Mouse (Mus musculus) hindbrain, embryonic 15.5 days (tissue): ENCODE results near the gene Mdp1. TPM values are rescaled to one million over a fixed set of nuclear protein-coding genes. Genes with fewer than 3 reads are reported as not detected.

Experiments
- ATAC-seq: fragments of 200-750 bp; cut with Nextera tagmentation; 2 replicates; pipeline ENCODE4 v1.8.0; 2017; ENCODE audit warnings: low read depth, moderate number of reproducible peaks, moderate TSS enrichment; ENCODE audit not compliant: low FRiP score
- H3K27ac ChIP-seq: fragments of 300-500 bp; sonication (generic); replicated peaks from 2 replicates; pipeline ENCODE4 v1.5.1; 2015; ENCODE audit warnings: mild to moderate bottlenecking, inconsistent platforms
- H3K27me3 ChIP-seq: fragments of 300-500 bp; sonication (generic); 2 replicates; pipeline ENCODE4 v1.6.1; 2015; ENCODE audit warnings: control low read depth, inconsistent platforms
- H3K36me3 ChIP-seq: fragments of 300-500 bp; sonication (generic); 2 replicates; pipeline ENCODE4 v1.6.1; 2015; ENCODE audit warnings: control low read depth, inconsistent platforms
- H3K4me1 ChIP-seq: fragments of 300-500 bp; sonication (generic); replicated peaks from 2 replicates; pipeline ENCODE4 v1.6.1; 2015; ENCODE audit warnings: control low read depth, inconsistent platforms
- H3K4me2 ChIP-seq: fragments of 300-500 bp; sonication (generic); 2 replicates; pipeline ENCODE4 v1.6.1; 2015; ENCODE audit warnings: moderate library complexity, mild to moderate bottlenecking, inconsistent platforms
- H3K4me3 ChIP-seq: fragments of 300-500 bp; sonication (generic); 2 replicates; pipeline ENCODE4 v1.5.1; 2015; ENCODE audit warnings: mild to moderate bottlenecking, inconsistent platforms
- H3K9ac ChIP-seq: fragments of 300-500 bp; sonication (generic); 2 replicates; pipeline ENCODE4 v1.6.1; 2015; ENCODE audit warnings: inconsistent platforms
- H3K9me3 ChIP-seq: fragments of 300-500 bp; sonication (generic); 2 replicates; pipeline ENCODE4 v1.6.1; 2016; ENCODE audit warnings: control low read depth, inconsistent platforms
- WGBS: fragments of 180-500 bp; shearing (Covaris S2); methylation state at CpG from one replicate; pipeline ENCODE4 v1.1.7; 2015; 5-methylcytosine and 5-hydroxymethylcytosine counted together
- polyA plus RNA-seq: library from polyadenylated mRNA; unstranded; fragments of >200 nt; fragmentation: Nextera tagmentation; extraction: Ambion mirVana; gene quantifications from 2 replicates; pipeline ENCODE4 v1.2.1, GENCODE M21; 2015

Gene Mdp1
- polyA plus RNA-seq, 1 experiment from 2014 or later, result 74.3 TPM

DNA sequence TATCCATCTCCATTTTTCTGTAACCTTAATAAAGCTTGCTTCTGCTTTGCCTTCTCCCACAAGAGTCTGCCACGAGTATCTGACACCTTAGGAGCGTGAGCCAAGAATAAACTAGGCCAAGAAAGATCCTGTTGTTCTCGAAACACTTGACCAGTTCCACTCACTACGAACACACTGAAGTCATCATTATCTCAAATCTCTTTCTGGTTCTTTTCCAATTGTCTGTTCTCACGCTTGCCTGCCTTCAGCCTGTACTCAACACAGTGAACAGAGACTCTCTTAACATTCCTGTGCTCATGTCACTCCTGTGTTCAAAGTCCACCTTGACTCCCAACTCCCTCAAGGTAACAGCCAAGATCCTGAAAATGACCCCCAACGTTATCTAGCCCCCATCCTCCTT lies 47.0 kb downstream of the Mdp1 start:
- Histone ChIP-seq H3K36me3 (peaks cover 14% of the 10 kb centered on the region), H3K9me3 (no peaks in the 10 kb centered on the region), H3K4me1 (no peaks in the 10 kb centered on the region), H3K4me3 (no peak overlapping the region), H3K27me3 (no peaks in the 10 kb centered on the region), H3K9ac (no peak overlapping the region), H3K4me2 (no peak overlapping the region), H3K27ac (no peak overlapping the region)
- no peak for ATAC-seq
- 70% methylated on average over 6 of the region's 6 CpGs for WGBS

DNA sequence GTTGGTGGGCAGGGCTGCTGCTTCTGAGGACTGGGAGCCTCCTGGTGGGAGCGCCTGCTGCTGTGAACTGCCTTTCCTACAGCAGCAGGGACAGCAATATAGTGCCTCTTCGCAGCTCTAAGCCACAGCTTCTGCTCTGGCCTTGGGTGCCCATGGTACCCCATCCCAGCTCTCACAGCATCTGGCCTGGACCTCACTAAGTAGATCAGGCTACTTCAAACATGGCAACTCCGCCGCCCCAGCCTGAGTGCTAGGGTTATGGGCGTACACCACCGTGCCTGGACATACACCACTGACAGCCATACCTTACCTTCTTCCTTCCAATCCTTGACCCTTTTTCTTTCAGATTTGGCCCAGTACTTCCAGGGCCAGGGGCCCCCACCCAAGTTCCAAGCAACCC lies 52.0 kb downstream of the Mdp1 start:
- ATAC-seq, result no peak
- 96% methylated on average over 6 of the region's 6 CpGs for WGBS
- Histone ChIP-seq H3K4me3 (no peak overlapping the region), H3K36me3 (peaks cover 42% of the 10 kb centered on the region), H3K27ac (no peak overlapping the region), H3K9ac (no peak overlapping the region), H3K27me3 (no peaks in the 10 kb centered on the region), H3K4me2 (no peak overlapping the region), H3K9me3 (no peaks in the 10 kb centered on the region), H3K4me1 (peaks cover 11% of the 10 kb centered on the region; the same call in 1 of the 2 replicates)

Other genes with a start within 250 kb of the Mdp1 start
- 25.2 and 26.3 TPM in 2 replicates for gene Dhrs4, start 181.8 kb downstream of the Mdp1 start, polyA plus RNA-seq
- gene Carmil3, start 169.9 kb downstream of the Mdp1 start, polyA plus RNA-seq, result 26.3 and 30.5 TPM in 2 replicates
- gene Cpne6, start 150.1 kb downstream of the Mdp1 start, polyA plus RNA-seq, result 6.4 and 9.9 TPM in 2 replicates
- 0.10 and 0.22 TPM in 2 replicates for gene Nrl, start 135.5 kb downstream of the Mdp1 start, polyA plus RNA-seq
- 28.6 and 29.4 TPM in 2 replicates for gene Pck2, start 120.2 kb downstream of the Mdp1 start, polyA plus RNA-seq
- 111 and 114 TPM in 2 replicates for gene Dcaf11, start 100.5 kb downstream of the Mdp1 start, polyA plus RNA-seq
- gene A730061H03Rik, start 100.1 kb downstream of the Mdp1 start, polyA plus RNA-seq, result 1.0 and 1.1 TPM in 2 replicates
- 0.17 and 0.41 TPM in 2 replicates for gene Fitm1, start 84.9 kb downstream of the Mdp1 start, polyA plus RNA-seq
- gene Psme1, start 82.4 kb downstream of the Mdp1 start, polyA plus RNA-seq, result 221 and 222 TPM in 2 replicates
- 42.0 and 48.9 TPM in 2 replicates for gene Emc9, start 75.2 kb downstream of the Mdp1 start, polyA plus RNA-seq
- 178 and 204 TPM in 2 replicates for gene Psme2, start 69.4 kb downstream of the Mdp1 start, polyA plus RNA-seq
- 20.1 and 25.7 TPM in 2 replicates for gene Rnf31, start 68.8 kb downstream of the Mdp1 start, polyA plus RNA-seq
- gene Irf9, start 56.9 kb downstream of the Mdp1 start, polyA plus RNA-seq, result 9.7 and 10.2 TPM in 2 replicates
- gene Rec8, start 42.5 kb downstream of the Mdp1 start, polyA plus RNA-seq, result 14.6 and 17.8 TPM in 2 replicates
- 119 and 126 TPM in 2 replicates for gene Ipo4, start 24.6 kb downstream of the Mdp1 start, polyA plus RNA-seq
- gene Gm49378, start 22.6 kb downstream of the Mdp1 start, polyA plus RNA-seq, result 0.93 and 2.3 TPM in 2 replicates
- 63.4 and 64.6 TPM in 2 replicates for gene Tm9sf1, start 16.7 kb downstream of the Mdp1 start, polyA plus RNA-seq
- gene Tssk4, start 10.3 kb downstream of the Mdp1 start, polyA plus RNA-seq, result 0.30 and 0.40 TPM in 2 replicates
- 45.7 TPM in 2 replicates for gene Gmpr2, start 11.4 kb upstream of the Mdp1 start, polyA plus RNA-seq
- 554 and 597 TPM in 2 replicates for gene Nedd8, start 11.6 kb upstream of the Mdp1 start, polyA plus RNA-seq
- 24.9 and 27.0 TPM in 2 replicates for gene Tinf2, start 21.3 kb upstream of the Mdp1 start, polyA plus RNA-seq
- 0.31 and 0.60 TPM in 2 replicates for gene Tgm1, start 53.4 kb upstream of the Mdp1 start, polyA plus RNA-seq
- 58.9 and 60.6 TPM in 2 replicates for gene Rabggta, start 61.8 kb upstream of the Mdp1 start, polyA plus RNA-seq
- 75.6 and 81.8 TPM in 2 replicates for gene Dhrs1, start 85.2 kb upstream of the Mdp1 start, polyA plus RNA-seq
- gene Nop9, start 85.2 kb upstream of the Mdp1 start, polyA plus RNA-seq, result 29.4 and 29.8 TPM in 2 replicates
- 0.26 and 0.39 TPM in 2 replicates for gene Cideb, start 98.0 kb upstream of the Mdp1 start, polyA plus RNA-seq
- 0.54 and 0.84 TPM in 2 replicates for gene Ltb4r2, start 100.9 kb upstream of the Mdp1 start, polyA plus RNA-seq
- 0.91 and 0.93 TPM in 2 replicates for gene Ltb4r1, start 105.5 kb upstream of the Mdp1 start, polyA plus RNA-seq
- gene Adcy4, start 123.6 kb upstream of the Mdp1 start, polyA plus RNA-seq, result 4.0 and 5.0 TPM in 2 replicates
- gene Ripk3, start 128.4 kb upstream of the Mdp1 start, polyA plus RNA-seq, result 1.6 and 2.0 TPM in 2 replicates
- gene Nfatc4, start 162.6 kb upstream of the Mdp1 start, polyA plus RNA-seq, result 10.3 and 10.9 TPM in 2 replicates
- 11.2 and 11.8 TPM in 2 replicates for gene Nynrin, start 193.5 kb upstream of the Mdp1 start, polyA plus RNA-seq
- gene Cbln3, start 223.9 kb upstream of the Mdp1 start, polyA plus RNA-seq, result 0.51 and 0.52 TPM in 2 replicates
- 10.7 and 10.9 TPM in 2 replicates for gene Khnyn, start 224.4 kb upstream of the Mdp1 start, polyA plus RNA-seq
- gene Sdr39u1, start 239.8 kb upstream of the Mdp1 start, polyA plus RNA-seq, result 148 and 159 TPM in 2 replicates